Mouse (Mus musculus) liver, postnatal 0 days (tissue): ENCODE measurements around the gene Eps15l1.
A peak's percentile ranks its signal among the peaks of the same experiment; 100 is the strongest.

Source experiments
- CTCF ChIP-seq: sonication (generic); IDR thresholded peaks from 2 replicates; pipeline ENCODE4 v1.5.1; 2016; ENCODE audit warnings: antibody characterized with exemption, low read depth
- EP300 ChIP-seq: IDR thresholded peaks from 2 replicates; pipeline ENCODE4 v1.6.1; 2016; ENCODE audit warnings: antibody characterized with exemption, low read depth, mild to moderate bottlenecking

DNA sequence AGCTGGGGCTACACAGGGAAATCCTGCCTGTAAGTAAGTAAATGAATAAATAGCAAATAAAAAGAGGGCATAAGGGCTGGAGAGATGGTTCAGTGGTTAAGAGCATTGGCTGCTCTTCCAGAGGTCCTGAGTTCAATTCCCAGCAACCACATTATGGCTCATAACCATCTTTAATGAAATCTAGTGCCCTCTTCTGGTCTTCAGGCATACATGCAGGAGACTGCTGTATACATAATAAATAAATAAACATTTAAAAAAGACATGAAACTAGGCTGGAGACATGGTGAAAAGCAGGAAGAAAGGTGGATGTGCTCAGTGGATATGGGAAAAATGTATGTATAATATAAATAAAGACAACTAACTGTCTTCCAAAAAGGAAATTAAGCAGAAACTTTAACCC, 128.0 kb downstream of the Eps15l1 start:
- TF ChIP-seq CTCF (peak; percentile 27; the same call in 1 of the 2 replicates), EP300 (no peak)
